Mouse (Mus musculus) kidney, postnatal 25 days (tissue): ENCODE results near the gene Map3k6.

Source experiments
- DNase-seq, 2 experiments: peaks; one replicate each; pipeline ENCODE4 v3.0.0; 2021; ENCODE audit warnings: mixed read lengths in 2 of 2

Map3k6 gene

DNA sequence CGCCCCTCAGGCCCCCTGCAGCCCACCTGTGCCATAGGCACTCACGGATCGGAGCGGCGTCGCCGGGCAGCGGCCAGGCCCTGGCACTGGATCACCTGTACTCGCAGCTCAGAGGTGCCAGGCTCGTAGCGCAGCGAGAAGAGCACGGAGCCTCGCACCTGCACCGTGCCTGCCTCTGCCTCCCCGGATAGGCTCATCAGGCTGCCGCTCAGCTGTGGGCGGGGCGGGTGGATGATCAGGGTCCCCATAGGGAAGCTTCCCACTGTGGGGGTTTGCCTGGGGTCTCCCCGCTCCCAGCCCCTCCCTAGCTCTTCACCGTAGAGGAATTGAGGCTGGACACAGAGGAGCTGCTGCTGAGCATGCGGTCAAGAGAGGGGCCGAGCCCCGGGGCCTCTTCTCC is 16.2 kb downstream of the Map3k6 start:
- peak; percentile 19 to 67 for DNase-seq

DNA sequence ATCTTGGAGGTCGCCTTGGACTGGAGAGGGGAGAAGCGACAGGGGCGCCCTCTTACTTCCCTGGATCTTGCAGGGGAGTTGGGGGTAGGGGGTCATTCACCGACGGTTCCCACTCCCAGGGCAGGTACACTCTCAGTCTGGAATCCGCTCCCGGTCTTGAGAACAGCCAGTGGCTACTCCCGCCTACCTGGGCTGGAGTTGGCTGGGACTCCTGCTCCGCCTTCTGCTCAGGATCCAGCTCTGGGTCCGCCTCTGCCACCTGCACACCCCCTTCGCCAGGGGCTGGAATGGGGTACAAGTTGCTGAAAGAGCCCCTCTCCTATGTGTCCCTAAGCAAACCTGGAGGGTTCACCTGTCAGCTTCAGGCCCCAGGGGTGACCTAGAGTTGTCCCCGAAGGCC is 16.6 kb downstream of the Map3k6 start:
- peak; percentile 64 to 82 for DNase-seq

DNA sequence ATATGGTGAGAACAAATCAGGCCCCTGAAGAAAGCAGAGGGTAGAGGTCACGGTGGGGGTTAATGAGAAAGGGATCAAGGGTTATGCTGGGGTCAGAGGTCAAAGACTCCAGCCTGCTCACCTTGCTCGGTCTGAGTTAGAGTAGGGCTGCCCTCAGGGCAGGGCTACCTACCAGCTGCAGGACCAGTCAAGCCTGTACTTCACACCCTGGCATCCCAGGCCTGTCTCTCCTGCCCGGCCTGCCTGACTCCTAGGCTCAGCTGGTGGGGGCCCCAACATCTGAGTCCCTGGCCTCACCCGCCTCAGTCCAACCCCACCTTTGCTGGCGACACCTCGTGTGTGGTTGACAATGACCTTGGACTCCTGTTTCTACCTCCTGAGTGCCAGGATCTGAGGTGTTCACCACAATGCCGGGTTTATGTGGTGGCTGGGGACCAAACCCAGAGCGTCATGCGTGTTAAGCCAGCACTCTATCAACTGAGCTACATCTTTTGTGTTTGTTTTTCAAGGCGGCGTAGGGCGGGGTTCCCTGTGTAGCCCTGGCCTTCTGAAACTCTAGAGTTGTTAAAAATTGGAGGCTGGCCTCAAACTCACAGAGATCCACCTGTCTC is 17.3 kb downstream of the Map3k6 start:
- no peak for DNase-seq

DNA sequence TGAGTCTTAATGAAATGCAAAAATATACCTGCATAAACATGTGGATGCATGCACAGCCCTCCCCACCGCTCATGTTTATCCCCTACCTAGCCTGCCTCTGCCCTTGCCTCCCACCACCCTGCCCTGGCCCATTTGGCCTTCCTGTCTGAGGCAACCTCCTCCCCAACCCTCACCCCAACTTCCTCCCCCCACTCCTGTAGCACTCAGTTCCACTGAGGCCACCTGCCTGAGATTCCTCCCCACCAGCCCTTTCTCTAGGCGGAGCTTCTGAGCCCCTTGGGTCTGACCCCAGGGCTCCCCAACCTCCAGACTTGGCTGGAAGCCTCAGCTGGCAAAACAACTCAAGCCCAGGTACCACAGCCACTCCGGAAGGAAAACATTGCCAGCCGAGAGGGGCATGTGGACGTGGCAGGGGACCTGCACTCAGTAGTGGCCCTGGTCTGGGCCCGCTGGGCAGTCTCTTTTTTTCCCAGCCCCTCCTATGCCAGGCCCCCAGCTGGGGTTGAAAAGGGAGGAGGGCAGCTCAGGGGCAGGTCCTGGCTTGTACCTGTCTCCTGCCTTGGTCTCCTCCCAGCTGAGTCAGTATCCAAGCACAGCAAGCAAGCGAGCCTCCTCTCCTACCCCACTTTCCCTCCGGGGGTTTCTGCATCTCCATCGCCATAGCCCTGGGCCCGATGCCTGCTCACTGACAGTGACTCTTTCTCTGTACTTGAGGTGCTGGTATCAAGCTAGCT is 21.2 kb downstream of the Map3k6 start:
- DNase-seq = no peak

DNA sequence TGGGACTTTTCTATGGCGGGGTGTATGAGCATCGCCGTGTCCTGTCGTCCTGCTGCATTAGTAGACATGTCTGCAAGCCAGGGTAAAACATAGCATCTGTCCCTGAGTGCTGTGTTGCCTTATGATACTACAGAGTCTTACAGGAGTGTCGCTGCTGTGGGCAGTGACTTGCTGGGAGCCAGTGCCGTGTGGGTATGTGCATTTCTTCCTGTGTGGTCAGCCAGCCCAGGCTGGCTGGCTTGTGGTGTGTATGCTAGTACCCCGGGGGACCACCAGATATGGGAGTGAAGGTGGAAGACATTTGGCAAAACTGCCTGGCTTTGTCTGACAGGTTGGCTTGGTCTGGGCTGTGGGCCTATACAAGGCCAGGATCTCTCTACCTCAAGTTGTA is 21.8 kb downstream of the Map3k6 start:
- no peak for DNase-seq

DNA sequence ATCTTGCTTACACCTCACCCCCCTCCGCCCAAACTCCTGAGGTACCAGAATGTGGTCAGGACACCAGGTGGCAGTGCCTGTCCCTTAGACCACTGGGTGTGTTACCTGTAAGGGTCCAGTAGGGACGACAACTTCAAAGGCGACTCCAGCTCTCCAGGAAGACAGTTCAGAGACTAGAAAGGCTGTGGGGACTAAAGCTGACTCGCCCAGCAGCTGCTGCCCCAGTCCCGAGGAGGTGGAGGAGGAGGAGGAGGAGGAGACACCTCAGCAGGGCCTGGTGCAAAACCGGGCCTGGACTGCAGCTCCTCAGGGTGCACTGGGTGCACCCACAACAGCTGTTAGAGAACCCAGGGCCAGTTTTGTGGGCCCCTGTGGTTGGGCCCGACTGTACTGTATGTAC is 22.3 kb downstream of the Map3k6 start, which contains the start of gene Sytl1:
Gene Sytl1 (minus strand): TSS at position 232 of the 400 bp plus-strand sequence.
- peak in 1 of 2 experiments; percentile 32 for DNase-seq

DNA sequence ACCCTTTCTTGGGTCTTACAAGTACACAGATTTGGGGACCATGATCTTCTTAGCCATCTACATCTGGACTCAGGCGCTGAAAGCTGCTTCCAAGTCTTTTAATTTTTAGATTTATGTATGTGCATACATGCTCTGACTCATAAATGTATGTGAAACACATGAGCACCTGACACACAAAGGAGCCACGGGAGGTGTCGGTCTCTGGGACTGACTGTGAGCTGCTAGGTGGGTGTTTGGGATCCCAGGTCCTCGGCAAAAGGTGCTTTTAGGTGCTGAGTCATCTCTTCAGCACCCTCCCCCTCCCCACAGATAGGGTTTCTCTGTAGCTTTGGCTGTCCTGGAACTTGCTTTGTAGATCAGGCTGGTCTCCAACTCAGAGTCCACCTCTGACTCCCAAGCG is 23.1 kb downstream of the Map3k6 start:
- no peak for DNase-seq

DNA sequence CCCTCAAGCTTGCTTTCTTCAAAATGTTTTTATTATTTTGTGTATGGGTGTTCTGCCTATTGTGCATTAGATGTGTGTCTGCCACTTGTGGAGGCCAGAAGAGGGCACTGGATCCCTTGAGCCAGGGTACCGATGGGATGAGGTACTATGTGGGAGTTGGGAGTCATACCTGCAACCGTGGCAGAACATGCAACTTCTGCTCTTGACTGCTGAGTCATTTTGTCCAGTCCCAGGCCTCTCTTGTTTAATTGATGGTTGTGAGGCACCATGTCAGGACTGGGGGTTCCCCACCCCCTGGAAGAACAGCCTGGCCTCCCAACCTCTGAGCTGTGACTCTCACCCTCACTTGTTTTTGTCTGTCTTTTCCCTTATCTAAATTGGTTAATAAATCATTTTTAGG is 23.9 kb downstream of the Map3k6 start:
- peak in 1 of 2 experiments; percentile 21 for DNase-seq

DNA sequence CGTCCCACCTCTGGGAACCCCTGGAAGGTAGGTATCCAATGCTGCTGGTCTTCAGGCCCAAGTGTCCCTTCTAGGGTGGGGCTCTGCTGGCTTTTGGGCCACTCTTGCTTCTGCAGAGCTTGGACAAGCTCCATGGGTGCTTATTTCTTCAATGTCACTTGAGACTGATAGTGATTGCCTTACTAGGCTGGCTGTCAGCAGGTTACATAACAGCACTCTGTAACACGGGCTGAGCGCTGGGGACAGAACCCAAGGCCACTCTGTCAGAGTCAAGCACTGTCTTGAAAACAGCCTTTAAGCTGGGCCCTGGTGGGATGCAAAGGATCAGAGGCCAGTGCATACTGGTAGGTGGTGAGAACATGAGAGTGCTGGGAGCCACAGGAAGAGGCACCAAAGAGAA is 24.7 kb downstream of the Map3k6 start:
- DNase-seq = no peak

DNA sequence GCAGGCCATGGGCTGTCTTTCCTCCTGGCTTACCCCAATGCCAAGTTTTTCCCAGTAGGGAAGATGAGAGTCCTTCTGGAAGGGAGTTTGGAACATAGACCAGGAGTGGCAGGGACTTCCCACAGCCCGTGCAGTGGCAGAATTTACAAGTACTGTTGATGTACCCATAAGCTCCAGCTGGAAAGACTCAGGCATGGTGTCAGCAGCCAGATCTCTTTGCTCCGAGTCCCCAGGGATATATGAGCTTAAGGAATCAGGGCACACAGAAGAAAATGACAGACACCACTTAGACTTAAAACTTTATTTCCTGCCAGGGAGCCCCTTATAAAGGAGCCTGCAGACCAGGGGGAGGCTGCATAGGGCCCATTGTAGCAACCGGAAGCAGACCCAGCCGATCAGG is 25.1 kb downstream of the Map3k6 start:
- peak in 1 of 2 experiments; percentile 20 for DNase-seq

DNA sequence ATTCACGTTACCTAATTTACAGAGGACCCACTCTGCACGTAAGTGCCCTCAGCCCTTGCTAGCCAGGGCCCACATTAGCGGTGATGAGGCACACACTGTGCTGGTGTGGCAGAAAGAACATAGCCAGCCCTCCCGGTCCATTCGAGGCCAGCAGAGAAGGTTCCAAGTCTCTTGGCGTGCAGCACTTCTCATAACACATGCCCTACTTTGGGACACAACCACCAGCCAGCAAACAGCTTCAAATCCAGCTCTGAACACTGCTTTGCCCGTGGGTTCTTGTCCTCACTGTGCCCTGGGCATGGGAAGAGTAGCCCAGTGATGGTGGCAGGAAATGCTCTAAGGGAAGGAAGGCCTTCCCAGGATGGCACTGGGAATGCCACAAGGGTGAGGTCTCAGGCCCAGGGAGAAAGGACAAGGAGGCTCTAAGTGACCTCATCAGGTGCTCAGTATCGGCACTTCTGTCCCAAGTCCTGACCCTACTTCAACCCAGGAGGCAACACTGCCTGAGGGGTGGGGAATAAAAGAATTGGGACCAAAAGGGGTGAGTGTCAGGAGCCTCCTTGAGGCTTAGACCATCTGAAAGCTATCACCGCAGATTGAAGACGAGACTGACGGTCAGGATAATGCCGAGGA is 25.7 kb downstream of the Map3k6 start:
- no peak for DNase-seq

DNA sequence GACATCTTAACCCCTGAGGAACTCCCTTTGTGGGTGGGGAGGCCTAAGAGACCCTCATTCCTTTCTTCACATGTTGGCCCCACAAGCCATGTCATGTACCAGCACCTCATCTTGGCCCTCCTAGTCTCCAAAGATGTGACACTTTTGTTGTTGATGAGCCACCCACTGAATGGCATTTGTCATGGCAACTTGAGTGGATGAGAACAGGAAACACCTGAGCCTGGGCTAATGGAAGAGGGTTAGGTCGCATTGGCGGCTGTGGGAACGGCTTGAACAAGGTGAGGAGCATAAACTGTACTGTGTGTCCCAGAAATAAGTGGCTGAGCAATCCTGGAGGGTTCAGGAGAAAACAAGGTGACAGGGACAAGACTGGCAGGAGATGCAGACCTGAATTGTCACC is 28.3 kb downstream of the Map3k6 start:
- no peak for DNase-seq

DNA sequence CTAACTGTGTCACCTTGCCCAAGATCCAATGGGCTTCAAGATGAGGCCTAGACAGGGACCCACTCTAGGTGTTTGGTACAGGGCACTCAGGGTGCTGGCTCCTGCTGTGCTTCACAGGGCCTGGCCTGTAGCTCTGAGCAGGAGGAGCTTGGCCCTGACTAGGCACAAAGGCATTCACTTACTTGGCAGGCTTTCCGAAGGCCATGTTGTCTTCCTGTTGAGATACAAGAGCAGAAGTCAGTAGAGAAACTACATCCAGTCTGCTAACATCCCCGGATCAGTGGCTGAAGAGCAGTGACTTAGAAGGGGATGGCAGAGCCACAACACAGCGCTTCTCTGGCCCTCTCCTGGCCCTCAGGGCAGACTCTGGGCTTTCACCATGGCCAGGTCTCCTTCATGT is 29.0 kb downstream of the Map3k6 start:
- peak in 1 of 2 experiments; percentile 30 for DNase-seq

DNA sequence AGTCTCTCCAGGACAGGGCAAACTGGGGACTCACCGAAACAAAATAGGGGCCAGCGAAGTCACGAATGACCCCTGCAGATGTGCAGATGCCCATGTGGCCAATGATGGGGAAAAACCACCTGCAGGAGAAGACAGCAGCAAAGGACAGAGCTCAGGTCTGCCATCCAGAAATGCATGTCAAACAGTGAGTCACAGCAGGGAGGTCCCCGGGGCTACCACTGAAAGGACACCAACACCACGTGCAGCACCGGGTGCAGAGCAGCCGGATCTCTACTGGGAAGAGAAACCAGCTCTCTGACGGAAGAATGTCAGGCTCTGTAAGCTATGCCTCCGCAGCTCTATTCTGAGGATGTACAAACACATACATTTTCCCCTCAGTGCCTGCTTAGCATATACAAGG is 30.3 kb downstream of the Map3k6 start:
- no peak for DNase-seq

DNA sequence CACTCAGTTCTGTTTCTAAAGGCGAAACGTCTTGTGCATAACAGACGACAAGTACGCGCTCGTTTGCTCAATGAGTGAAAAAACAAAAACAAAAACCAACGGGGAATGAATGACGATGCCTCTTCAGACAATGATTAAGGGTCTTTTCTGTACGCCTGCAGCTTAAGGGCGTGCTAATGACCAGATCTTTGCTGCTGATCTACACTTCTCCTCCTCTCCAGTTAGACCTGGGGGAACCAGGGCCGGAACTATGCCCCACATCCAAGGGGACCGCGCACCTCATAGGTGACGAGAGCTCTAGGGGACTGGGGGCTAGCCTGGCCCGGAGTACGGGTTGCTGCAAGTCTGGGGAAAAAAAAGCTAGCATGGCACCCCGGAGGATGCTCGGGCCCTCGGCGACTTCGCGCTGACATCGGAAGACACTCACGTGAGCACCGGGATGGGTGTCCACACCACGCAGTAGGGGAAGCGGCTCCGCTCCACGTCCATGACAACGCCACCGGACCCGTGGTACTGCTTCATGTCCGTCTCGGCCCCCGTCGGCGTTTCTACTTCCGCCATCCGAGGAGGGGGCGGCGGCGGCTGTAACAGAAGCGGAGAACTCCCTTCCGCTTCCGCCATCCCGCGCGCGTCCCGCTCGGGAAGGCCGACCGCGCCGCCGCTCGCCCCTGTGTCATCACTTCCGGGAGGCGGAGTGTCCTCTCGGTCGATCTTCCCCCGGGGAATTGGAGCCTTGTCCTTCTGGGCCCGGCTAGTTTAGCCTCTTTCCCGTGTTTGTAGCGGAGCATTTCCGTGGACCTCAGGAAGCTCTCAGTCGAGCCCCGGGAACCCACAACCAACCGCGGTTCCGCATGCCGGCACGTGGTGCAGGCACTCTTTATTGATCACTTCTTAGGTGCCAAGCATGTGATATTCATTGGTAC is 36.7 kb downstream of the Map3k6 start, which contains the start of gene Tmem222:
Gene Tmem222 (minus strand): TSS at position 689 of the 923 bp plus-strand sequence.
- peak; percentile 95 to 97 for DNase-seq

DNA sequence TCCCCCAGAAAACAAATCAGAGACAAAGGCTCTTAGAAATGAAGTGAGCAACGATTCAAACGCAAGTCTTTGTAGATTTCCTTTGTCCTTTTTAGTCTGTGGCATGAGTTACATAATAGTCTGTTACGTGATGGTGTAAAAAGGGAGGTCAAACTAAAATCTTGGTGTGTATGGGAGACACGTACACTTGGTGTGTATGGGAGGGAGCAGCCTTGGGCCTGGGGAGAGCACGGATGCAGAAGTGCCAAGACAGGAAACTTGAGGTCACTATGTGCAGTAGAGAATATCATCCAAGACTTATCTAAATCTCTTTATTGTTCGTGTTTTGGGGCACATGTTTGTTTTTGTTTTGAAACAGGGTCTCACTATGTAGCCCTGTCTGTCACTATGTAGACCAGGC is 37.4 kb downstream of the Map3k6 start:
- no peak for DNase-seq

DNA sequence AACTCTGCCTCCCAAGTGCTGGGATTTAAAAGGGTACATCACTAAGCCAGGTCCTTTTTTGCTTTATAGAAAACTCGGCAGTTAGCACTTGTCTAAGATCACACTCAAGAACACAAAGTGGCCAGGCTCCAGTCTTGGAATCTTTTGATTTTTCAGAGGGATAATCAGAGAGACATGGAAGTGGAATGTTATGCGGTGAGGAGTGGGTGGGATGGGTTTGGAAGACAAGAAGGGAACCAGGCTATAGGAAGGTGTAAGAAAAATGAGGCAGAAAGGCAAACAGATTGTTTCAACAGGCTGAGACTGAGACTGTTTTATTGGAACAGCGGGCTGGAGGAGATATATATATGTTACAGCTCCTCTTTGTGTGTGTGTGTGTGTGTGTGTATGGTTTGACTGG is 37.9 kb downstream of the Map3k6 start:
- DNase-seq = no peak

DNA sequence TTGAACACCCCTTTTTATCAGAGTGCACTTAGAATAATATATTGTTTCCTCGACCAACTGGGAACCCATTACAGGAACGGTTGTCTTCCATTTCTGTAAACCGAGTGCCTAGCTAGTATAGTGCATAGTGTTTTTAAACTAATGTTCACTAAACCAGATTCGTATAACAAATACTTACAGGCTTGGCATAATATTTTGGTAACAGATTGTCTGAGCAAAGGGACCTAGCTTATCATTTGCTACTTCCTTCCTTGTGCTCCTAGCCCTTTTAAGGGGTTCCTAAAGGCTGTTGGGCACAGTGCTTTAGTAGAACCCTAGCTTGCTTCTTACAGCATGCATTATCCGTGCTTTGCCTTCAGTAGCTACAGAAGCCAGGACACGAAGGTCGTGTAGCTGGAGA is 40.9 kb downstream of the Map3k6 start:
- DNase-seq = no peak

DNA sequence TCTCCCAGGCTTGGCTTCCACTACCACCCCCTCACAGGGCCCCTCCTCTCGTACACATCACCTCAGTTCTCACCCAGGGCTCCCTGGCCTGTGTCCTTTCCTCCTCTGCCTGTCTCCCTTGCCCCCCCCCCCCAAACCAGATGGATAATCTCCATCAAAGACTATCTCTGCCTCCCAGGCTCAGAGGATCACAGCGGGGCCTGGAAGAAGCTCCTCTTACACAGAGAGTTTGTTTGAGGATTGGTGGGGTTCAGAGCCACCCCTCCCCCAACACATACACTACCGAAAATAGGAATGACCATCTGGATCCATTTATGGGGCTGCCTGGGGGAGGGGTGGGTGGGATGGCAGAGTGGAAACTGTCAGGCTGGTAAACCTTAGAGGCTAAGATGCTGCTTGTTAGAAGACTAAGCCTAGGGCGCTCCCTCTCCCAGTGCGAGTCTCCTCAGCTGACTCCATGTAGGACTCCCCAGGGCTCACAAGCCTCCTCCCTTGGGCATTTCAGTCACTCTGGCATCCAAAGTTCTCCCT is 41.4 kb downstream of the Map3k6 start:
- no peak for DNase-seq

DNA sequence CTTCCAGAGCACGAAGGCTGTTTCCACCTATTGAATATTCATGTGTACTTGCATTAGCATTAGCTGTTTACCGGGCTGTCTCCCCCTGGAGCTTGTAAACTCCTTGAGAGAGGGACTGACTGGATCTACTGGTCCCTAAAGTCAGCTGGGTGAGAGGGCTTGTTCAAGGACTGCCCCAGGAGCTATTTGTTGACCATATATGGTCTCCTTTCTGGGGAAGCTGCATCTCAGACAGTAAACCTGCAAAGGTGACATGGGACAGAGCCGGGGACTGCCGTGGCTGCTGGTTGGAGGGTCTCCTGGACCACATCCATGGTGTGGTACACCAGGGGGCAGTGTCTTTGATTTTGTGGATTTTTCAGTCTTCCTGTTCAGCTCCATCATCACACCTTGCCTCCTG is 42.0 kb downstream of the Map3k6 start:
- no peak for DNase-seq

DNA sequence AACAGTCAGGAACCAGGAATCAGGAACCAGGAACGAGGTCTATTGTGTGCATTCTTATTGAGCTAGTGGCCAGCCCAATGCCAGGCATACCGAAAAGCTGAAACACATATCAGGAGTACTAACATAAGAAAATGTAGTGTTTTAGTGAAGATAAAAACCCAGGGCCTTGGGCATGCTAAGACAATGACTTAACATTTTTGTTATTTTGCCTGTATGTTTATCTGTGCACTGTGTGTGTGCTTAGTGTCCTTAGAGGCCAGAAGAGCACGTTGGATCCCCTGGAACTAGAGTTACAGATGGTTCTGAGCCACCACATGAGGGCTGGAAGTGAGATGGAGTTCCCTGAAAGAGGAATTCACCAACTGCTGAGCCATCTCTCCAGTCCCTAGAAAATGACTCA is 44.7 kb downstream of the Map3k6 start:
- no peak for DNase-seq

DNA sequence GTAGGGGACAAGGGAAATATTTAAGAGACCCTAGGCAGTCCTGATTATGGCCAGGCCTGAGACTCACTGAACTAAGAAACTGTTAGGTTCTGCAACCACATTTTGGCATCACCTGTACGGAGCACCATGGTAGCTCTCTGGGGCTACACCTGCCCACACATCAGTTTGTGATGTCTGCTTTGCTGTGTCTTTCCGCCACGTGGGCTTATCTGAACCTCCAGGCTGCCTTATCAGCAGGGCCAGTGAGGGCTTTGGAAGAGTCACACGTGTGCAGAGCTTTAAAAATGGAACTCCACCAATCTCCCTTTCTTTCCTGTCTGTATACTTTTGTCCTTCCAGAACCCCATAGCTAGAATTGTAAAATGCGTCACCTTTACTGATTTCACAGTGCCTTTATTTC is 45.3 kb downstream of the Map3k6 start:
- DNase-seq = no peak
